Mouse (Mus musculus): ENCODE data around the gene Tmco3.
"Not testable (repeated sequence)": the region's sequence is repeated elsewhere in the genome, so short reads cannot be mapped to it uniquely, and the experiment has no call there.

Tmco3 gene

GRCm38 (mm10) chr8:13306309-13306909 is 18.4 kb downstream of the Tmco3 start:
- DNase-seq (ENCODE audit: low read depth, low spot score), result no peak

GRCm38 (mm10) chr8:13306916-13307315 is 18.9 kb downstream of the Tmco3 start:
- no peak for DNase-seq (ENCODE audit: low read depth, low spot score)

GRCm38 (mm10) chr8:13314922-13315321 is 26.9 kb downstream of the Tmco3 start:
- DNase-seq (ENCODE audit: low read depth, low spot score), result no peak

GRCm38 (mm10) chr8:13316671-13317070 is 28.7 kb downstream of the Tmco3 start:
- DNase-seq (ENCODE audit: low read depth, low spot score), result no peak

- DNase-seq (ENCODE audit: low read depth, low spot score), result no peak
Observed at GRCm38 (mm10) chr8:13326598-13326997, 38.6 kb downstream of the Tmco3 start.

- no peak for DNase-seq (ENCODE audit: low read depth, low spot score)
Observed at GRCm38 (mm10) chr8:13334671-13335070, 46.7 kb downstream of the Tmco3 start.

- not testable (repeated sequence) for DNase-seq (ENCODE audit: low read depth, low spot score)
Observed at GRCm38 (mm10) chr8:13337245-13337644, 49.3 kb downstream of the Tmco3 start.

GRCm38 (mm10) chr8:13337678-13338077 is 49.7 kb downstream of the Tmco3 start:
- DNase-seq (ENCODE audit: low read depth, low spot score), result no peak

- DNase-seq (ENCODE audit: low read depth, low spot score), result peak; percentile 58
Observed at GRCm38 (mm10) chr8:13338255-13338860, 50.4 kb downstream of the Tmco3 start, which contains the start of gene Tfdp1. Gene Tfdp1 (plus strand): TSS chr8:13338751.

GRCm38 (mm10) chr8:13338901-13339645 is 51.1 kb downstream of the Tmco3 start:
- no peak for DNase-seq (ENCODE audit: low read depth, low spot score)

GRCm38 (mm10) chr8:13339646-13339990 is 51.6 kb downstream of the Tmco3 start:
- no peak for DNase-seq (ENCODE audit: low read depth, low spot score)

- no peak for DNase-seq (ENCODE audit: low read depth, low spot score)
Observed at GRCm38 (mm10) chr8:13340650-13341049, 52.7 kb downstream of the Tmco3 start.

- DNase-seq (ENCODE audit: low read depth, low spot score), result no peak
Observed at GRCm38 (mm10) chr8:13342340-13342739, 54.4 kb downstream of the Tmco3 start.

GRCm38 (mm10) chr8:13343134-13343533 is 55.1 kb downstream of the Tmco3 start:
- DNase-seq (ENCODE audit: low read depth, low spot score), result no peak

- no peak for DNase-seq (ENCODE audit: low read depth, low spot score)
Observed at GRCm38 (mm10) chr8:13350052-13350451, 62.1 kb downstream of the Tmco3 start.

GRCm38 (mm10) chr8:13351593-13351992 is 63.6 kb downstream of the Tmco3 start:
- no peak for DNase-seq (ENCODE audit: low read depth, low spot score)

- DNase-seq (ENCODE audit: low read depth, low spot score), result no peak
Observed at GRCm38 (mm10) chr8:13352601-13353000, 64.6 kb downstream of the Tmco3 start.

- DNase-seq (ENCODE audit: low read depth, low spot score), result no peak
Observed at GRCm38 (mm10) chr8:13353155-13353833, 65.3 kb downstream of the Tmco3 start.

- no peak for DNase-seq (ENCODE audit: low read depth, low spot score)
Observed at GRCm38 (mm10) chr8:13353883-13354282, 65.9 kb downstream of the Tmco3 start.

GRCm38 (mm10) chr8:13356221-13356620 is 68.2 kb downstream of the Tmco3 start:
- DNase-seq (ENCODE audit: low read depth, low spot score), result no peak

GRCm38 (mm10) chr8:13356681-13357080 is 68.7 kb downstream of the Tmco3 start:
- no peak for DNase-seq (ENCODE audit: low read depth, low spot score)

GRCm38 (mm10) chr8:13360213-13360612 is 72.2 kb downstream of the Tmco3 start:
- no peak for DNase-seq (ENCODE audit: low read depth, low spot score)

All from telencephalon, adult 2 months (tissue).